Mouse (Mus musculus): ENCODE measurements around the gene Adck2. TPM values are rescaled to one million over a fixed set of nuclear protein-coding genes. Genes with fewer than 3 reads are reported as not detected.

Gene Adck2
- polyA plus RNA-seq (2015; fragmentation: Nextera tagmentation; extraction: Ambion mirVana): 27.9 and 29.0 TPM in 2 replicates

- DNase-seq (ENCODE audit: low spot score): peak; percentile 85
Measured at GRCm38 (mm10) chr6:39573791-39574554, at the start of gene Adck2. Gene Adck2, plus strand, starts transcription at chr6:39573873.

GRCm38 (mm10) chr6:39526797-39527196 is 46.9 kb upstream of the Adck2 start:
- no peak for DNase-seq (ENCODE audit: low spot score)

DNA sequence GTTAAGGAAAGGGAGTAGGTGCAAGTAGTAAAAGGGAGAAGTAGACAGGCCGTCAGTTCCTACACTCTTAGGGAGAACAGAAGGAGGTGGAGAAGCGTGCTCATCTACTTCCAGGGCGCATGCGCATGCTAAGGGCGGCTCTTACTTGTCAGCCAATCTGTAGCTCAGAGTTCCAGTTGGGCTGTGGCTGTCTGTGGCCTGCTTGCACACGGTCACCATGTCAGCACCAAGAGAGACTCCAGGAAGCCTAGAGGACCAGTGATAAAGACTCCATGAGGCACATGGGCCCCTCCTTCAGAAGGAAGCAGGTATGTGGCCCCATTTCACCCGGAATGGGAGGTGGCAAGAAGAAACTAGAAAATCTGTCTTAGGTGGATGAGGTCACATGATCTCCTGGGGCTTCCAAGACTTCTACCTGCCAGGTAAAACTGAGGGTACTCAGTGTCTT is 46.3 kb upstream of the Adck2 start:
- DNase-seq (ENCODE audit: low spot score): no peak

- no peak for DNase-seq (ENCODE audit: low spot score)
Measured at GRCm38 (mm10) chr6:39527811-39528210, 45.9 kb upstream of the Adck2 start.

GRCm38 (mm10) chr6:39528671-39529535 is 44.8 kb upstream of the Adck2 start:
- DNase-seq (ENCODE audit: low spot score): no peak

GRCm38 (mm10) chr6:39534944-39535343 is 38.7 kb upstream of the Adck2 start:
- DNase-seq (ENCODE audit: low spot score): no peak

DNA sequence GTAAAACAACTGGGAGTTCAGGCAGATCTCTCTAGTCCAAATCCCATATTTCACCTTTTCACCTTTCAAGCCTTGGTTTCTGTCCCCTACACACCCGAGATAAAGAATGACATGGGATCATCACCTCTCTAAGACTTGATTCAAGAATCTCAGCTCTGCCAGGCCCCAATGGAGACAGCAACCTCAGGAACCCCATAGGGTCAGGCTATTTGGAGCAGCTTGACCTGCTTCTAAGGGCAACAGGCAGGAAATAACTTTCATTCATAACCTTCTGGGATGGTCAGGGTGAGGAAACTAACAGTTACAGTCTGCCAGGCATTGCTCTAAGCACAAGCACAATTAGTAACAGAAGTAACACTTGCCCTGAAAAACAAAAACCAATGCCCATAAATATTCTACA is 37.1 kb upstream of the Adck2 start:
- DNase-seq (ENCODE audit: low spot score): no peak

GRCm38 (mm10) chr6:39537276-39537675 is 36.4 kb upstream of the Adck2 start:
- no peak for DNase-seq (ENCODE audit: low spot score)

GRCm38 (mm10) chr6:39538227-39538626 is 35.4 kb upstream of the Adck2 start:
- DNase-seq (ENCODE audit: low spot score): peak; percentile 9

DNA sequence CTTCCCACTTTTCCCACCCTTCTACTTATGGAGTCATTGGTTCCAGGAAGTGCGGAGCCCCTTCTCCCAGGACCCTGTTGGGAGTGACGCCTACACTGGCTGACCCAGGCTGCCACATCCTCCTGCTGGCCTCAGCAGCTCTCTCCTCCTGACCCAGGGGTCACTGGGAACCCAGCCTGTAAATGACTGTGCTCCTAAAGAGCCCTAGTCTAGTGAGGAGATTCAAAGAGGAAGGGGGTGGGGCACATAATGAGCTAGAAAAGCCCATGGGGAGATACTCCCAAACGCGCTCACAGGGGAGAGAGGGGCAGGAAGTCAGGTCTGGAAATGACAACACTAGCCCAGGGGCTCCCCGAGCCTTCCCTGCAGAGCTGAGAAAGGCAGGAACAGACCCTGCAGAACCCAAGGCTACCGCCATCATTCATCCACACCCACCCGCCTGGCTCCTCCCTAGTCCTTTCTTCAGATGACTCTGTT is 34.0 kb upstream of the Adck2 start:
- DNase-seq (ENCODE audit: low spot score): peak; percentile 24

DNA sequence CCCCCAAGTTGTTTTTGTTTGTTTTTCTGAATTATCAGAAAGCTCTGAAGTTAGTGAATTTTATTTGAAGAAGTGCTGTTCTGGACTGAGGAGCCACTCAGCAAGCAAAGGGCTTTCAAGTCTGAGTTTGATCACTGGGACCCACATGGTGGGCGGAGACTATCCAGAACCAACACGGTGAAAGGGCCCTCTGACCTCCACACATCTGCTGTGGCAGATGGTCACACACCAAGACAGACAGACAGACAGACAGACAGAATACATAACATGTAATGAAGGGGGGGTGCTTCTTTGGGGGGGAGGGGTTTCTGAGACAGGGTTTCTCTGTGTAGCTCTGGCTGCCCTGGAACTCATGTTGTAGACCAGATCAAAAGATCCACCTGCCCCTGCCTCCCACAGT is 33.1 kb upstream of the Adck2 start:
- DNase-seq (ENCODE audit: low spot score): no peak

DNA sequence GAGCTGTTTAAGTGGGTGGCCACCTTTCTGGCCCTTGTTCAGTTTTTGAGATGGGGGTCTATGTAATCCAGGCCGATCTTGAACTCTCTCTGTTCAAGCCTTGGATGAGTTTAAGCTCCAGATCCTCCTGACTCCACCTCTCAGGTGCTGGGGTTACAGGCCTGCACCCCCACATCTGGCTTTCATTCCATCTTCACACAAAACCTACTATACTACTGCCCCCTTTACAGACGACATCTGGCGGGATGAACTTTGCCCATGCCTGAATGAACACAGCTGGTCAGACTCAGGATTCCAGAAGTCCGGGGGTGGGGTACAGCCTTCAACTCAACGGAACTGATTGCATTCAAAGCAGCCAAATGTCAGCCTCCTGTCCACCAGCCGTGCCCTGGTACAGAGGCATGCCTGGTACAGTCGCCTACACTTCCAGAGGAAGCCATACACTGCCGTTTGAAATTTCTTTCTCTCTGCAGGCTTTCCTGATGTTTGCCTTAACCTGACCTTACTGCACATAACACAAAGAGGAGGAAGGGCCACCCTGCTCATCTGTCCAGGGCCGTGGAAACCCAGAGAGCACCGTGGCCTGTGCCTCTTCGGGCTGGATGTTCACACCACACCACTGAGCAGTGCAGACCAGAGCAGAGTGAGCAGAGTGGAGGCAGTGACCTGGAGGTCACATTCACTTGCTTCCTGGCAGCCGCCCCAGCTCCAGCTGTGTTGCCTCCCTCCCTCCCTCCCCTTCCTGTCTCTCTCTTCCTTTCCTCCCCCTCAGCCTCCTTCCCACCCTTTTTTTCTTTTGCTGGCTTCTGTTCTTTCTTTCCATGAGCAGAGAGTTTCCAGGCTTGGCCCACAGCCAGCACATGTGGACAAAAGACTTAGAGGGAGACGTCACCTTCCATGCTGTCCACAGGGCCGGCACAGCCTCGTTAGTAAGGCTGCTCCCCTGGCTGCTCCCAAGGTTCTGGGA is 30.8 kb upstream of the Adck2 start:
- no peak for DNase-seq (ENCODE audit: low spot score)

- no peak for DNase-seq (ENCODE audit: low spot score)
Measured at GRCm38 (mm10) chr6:39543769-39544420, 29.8 kb upstream of the Adck2 start.

- no peak for DNase-seq (ENCODE audit: low spot score)
Measured at GRCm38 (mm10) chr6:39545474-39545873, 28.2 kb upstream of the Adck2 start.

- DNase-seq (ENCODE audit: low spot score): no peak
Measured at GRCm38 (mm10) chr6:39548030-39548429, 25.6 kb upstream of the Adck2 start.

- DNase-seq (ENCODE audit: low spot score): no peak
Measured at GRCm38 (mm10) chr6:39551981-39552636, 21.6 kb upstream of the Adck2 start.

DNA sequence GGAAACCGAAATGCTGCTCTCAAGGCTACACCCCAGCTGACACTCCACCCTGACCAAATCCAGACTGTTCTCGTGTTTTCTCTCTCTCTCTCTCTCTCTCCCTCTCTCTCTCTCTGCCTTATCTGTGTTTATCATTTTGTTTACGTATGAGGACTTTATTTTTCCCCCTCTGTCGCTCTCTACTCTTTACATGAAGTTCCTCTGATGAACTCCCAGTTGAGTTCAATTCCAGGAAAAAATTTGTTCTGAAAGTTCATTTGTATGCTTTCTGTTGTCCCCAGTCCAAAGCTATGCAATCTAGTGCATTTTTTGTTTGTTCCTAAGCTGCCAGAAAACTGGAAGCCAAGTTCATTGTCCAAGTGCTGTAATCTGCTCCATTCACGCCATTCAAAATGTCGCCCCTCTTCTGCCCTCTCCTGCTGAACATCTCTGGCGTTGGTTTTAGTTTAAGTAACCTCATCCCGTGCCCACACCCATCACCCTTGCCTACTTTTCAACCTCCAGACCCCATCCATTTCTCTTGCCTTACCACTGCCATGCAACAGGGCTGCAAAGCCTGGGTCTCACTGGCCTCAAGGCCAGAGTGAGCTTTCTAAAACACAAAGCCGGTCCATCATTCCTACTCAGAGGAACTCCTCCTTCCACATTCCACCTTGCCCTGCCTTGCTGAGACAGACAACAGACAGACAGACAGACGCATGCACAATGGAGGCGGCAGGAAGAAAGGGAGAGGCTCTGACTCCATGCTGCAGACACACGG is 18.6 kb upstream of the Adck2 start:
- no peak for DNase-seq (ENCODE audit: low spot score)

DNA sequence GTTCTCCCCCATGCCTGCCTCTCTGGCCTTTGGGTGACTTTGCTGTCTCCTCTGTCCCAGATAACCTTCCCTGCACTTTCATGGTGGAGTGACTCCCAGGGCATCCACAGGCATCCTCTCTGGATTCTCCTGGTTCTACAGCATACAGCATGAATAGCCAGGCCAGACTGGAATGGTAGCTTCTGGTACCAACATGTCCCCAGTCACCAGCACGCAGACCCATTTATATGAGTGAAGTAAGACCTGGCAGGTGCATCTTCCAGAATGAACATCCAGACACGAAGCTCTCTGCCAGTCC is 18.1 kb upstream of the Adck2 start:
- DNase-seq (ENCODE audit: low spot score): no peak

DNA sequence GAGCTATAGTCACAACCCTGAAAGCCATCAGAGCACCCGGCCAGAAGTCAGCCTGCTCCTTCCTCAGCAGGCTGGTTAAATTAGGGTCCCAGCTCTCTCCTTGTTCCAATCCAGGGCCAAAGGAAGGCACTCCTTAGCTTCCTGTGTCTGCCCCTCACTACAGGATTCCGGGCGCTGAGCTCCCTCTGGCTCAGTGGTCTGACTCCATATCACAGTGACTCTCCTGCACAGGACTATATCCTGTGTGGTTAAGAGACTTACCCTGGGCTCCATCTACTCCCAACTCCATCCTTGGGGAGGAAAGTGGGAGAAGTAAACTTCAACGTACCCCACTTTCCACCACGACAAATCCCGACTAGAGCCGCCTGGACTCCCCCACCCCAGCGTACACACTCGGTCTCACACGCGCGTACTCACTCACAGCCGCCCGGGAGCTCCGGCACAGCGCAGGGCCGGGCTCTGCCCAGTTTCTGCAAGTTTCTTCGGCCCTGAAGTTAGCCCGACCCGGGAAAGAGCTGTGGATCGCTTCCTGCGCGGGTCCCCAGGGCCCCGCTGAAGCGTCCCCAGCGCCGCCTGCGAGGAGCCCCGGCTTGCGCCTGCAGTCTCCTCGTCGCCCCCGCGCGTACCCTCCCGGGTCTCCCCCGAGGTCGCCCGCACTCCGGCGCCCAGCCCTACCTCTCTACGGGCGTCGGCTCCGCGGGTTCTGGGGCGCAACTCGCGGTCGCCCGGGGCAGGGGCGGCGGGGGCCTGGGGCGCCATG is 16.6 kb upstream of the Adck2 start:
- no peak for DNase-seq (ENCODE audit: low spot score)

Measured in thymus, postnatal 0 days (tissue).